Mouse (Mus musculus) thymus, postnatal 10 days (tissue): ENCODE results near the gene Metap1.

Experiments used
- DNase-seq, 2 experiments: peaks; one replicate each; pipeline ENCODE4 v3.0.0; 2021; ENCODE audit warnings: low spot score in 2 of 2

Gene Metap1

DNA sequence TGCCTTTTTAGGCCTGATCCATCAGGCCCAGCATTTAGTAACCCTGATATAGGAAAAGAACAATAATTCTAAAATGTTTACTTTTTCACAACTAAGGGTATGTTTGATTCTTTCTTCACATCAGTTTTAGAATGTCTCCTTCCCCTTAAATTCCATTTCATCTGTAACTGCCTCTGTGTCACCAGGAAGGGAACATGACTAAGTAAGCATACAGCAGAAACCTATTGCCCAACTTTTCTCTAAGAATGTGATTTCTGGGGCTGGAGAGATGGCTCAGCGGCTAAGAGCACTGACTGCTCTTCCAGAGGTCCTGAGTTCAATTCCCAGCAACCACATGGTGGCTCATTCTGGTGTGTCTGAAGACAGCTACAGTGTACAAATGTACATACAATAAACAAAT is 35.1 kb downstream of the Metap1 start:
- no peak for DNase-seq

DNA sequence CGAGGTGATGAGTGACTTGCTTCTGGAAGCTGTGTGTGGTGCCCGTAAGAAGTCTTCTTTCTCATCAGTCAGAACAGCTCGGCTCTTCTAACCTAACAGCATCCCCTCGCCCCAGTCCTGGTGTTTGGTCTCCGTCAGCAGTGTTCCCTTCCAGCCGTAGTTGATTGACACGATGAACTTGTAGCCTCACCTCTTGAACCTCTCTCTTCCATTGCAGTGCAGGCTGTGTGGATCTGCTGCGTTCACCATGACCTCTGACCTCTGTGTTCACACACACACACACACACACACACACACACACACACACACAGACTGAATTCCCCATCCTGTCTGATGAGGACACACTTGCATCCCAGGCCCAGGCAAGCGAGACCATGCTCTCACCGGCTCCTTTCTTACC is 37.1 kb downstream of the Metap1 start:
- DNase-seq: no peak

DNA sequence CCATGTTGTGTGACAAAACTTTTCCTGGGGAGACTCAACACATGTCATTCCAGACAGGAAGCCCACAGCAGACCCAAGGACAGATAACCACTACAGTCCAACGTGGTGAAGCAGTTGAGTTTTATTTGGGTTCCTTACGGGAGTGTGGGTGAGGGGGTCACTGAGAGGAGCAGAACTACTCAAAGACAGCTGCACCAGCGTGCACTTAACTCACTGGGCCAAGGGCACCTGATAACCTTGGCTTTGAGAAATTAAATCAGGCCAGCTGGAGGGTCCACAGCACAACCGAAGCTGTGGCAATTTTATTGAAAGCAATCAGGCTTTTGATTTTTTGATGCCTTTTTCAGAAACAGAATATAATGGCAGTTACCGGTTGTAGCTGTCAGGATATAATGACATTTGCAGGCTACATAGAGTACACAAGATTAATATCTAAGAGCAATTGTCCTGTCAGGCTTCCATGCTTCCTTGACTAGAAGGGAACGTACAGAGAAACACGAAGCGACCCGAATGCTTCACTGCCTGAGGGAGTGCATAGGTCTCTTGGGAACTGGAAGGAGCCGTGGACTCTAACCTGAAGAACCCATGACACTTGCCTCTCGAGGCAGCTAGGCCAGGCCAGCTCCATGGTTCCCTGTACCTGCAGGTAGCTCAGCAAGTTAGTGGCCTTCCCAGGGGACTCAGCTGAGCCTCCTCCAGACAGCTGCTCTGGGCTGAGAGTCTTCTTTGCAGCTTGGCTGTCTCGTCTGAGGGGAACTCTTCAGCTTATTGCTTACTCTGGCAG is 41.0 kb downstream of the Metap1 start:
- DNase-seq: no peak

DNA sequence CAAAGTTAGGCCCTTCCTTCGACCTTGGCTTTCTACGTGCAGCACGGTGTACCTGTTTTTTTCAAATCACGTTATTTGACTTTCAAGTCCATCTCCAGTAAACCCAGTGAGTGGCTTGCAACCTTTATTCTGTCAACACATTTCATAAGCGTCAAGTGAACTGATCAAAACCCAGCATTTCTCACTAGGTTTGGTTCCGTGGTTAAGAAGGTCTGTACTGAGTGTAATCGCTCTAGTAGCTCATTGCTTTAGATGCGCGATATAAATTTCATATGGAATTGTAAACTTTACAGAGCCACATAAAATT is 45.9 kb downstream of the Metap1 start:
- no peak for DNase-seq

DNA sequence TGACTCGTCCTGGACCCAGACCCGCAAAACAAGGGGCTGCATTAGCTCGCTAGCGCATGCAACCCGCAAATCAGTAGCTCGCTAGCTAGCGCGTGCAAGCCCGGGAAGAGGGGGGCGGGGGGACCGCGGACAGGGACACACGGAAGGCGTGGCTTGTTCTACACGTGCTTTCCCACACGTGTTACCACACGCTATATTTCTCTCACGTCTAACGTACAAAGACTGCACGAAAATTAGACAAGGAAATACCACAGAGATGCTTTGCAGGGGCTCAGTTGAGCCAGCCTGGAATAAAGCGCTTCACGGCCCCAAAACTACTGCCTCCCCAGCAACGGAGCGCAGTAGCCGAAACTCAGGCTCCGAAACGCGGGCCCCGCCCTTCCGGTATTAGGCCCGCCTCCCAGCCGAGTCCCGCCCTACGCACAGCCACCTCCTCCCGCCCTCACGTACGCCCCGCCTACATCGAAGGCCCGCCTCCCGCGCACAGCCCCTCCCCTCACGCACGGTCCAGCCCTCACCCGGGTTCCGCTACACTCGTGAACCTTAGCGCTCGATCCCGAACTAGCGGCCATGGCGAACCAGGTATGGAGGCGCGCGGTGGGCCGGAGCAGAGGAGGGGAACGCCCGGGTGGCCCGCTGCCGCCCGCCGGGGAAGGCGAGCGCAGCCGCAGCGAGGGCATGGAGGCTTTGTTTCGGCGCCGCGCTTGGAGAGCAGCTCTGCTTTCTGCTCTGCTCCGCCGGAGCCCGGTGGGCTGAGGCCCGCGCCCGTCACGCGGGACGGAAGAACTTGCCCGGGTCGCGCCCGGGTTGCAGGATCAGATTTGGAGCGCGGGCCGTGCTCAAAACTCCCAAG is 46.5 kb downstream of the Metap1 start, which contains the start of gene Adh5:
Gene Adh5 (plus strand): TSS at position 482 of the 853 bp plus-strand sequence.
- DNase-seq: peak; percentile 90

DNA sequence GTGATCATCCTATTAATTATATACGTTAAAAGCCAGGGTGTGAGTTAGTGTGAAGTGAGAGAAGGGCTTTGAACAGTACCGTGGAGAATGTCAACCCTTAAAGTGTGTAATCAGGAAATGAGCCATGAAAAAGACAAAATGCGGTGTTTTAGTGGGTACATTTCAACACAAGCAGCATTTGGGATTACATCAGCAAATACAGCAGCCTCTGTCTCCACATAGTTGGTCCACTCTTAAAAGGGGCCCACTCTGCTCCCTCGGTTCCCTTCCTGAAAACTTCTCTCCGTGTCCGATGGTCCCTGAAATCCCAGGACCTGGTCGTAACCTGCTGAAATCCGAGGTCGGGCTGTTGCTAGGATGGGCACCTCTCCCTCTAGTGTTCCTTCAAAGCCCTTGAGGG is 47.1 kb downstream of the Metap1 start:
- no peak for DNase-seq

DNA sequence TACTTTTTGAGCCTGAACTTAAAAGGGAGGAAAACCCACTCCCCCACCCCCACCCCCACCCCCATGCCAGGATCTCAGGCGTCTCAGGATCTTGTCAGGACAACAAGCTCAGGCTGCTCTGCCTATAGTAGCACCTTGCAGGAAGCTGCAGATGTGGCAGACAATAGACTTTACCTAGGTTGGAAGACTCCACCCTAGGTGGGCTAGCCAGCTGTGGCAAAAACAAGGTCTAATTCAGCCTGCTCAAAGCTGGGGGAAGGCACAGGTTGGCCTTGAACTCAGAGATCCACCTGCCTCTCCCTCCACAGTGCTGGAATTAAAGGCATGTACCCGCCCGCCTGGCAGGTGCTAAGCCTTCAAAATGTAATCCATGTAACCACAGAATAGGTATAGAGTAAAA is 50.6 kb downstream of the Metap1 start:
- DNase-seq: no peak

DNA sequence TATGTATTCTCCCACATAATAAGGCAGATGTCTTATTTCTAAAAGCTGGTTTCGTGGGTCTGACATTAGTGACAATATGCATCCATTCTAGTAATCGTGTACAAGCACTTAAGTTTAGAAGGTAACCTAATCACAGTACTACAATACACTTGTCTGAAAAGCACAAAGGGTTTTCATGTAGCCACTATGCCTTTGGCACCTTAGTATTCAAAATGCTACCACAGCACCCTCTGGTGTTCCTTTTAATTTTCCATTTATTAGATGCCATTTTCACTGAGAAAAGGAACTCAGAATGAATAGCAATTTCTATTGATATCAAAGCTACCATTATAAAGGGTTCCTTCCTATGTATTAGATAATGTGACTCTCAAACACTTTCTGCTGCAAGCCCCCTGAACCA is 57.5 kb downstream of the Metap1 start:
- no peak for DNase-seq

DNA sequence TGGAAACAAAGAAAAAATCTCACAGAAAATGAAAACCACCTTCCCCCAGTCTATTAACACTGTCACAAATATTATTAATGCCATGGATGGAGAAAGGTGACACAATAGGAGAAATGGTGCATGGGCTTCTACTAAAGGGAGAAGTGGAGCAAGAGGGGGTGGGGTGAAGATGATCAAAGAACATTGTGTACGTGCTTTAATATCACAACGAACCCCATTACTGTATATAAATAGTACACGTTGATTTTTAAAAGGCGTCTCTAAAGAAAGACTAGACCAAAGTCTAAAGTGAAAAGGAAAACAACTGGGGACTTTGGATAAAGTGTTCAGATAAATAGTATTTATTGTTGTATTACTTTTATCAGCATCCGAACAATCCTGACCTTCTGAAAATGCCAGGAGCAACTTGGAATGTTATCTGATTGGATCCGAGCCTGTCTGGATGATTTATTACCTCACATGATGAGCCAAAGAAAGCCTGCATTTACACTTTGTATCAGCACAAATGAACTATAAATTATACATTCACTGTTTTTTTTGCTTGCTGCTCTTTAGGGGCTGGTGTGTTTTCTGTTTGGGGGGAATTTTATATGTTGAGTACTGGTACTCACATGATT is 58.8 kb downstream of the Metap1 start:
- DNase-seq: no peak

DNA sequence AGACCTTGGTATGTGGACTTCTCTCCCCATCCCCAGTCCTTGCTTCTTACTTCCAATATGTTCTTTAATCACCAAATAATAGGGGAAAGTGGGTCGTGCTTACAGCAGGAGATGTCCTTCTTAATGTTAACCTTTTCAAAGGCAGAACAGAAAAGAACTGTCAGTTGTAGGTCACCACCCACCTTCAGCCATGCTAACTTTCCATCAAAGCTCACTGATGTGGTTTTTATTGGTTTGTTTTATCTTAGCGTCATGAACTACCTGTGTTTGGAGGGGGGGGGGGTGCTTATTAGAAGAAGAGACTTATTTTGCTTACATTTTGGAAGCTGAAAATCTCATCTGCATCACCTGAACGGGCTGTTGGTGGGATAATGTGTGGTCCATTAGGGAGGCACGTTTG is 65.1 kb downstream of the Metap1 start:
- DNase-seq: no peak

DNA sequence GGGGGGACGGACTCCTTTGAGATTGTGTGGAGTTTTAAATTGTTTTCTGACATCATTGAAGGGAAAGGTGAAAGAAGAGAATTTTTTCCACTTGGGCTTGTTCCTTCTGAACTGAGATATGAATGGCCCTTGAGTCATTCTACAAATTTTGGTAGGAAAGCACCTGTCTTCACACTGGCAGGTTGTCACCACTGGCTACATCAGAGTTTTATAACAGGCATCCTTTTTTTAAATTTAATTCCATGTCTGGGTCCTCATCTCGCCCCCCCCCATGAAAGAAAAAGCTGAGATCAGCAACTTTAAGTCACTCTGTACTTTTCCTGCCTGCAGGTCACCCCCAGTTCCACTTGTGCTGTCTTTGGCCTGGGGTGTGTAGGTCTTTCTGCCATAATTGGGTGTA is 65.7 kb downstream of the Metap1 start:
- DNase-seq: no peak

DNA sequence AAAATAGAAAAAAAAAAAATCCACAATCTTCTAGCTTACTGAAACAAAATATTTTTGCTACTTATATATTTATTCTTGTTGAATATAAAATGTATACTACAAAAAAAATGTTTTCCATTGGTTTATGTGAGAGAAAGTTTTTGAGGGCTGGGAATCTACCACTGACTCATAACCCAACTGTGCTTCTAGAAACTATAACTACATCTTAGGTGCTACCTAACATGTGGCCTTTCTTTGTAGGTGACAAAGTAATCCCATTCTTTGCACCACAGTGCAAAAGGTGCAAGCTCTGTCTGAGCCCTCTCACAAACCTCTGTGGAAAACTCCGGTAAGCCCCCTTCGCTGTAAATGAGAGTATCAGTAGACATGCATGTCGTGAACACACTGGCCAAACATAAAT is 68.9 kb downstream of the Metap1 start:
- DNase-seq: no peak

DNA sequence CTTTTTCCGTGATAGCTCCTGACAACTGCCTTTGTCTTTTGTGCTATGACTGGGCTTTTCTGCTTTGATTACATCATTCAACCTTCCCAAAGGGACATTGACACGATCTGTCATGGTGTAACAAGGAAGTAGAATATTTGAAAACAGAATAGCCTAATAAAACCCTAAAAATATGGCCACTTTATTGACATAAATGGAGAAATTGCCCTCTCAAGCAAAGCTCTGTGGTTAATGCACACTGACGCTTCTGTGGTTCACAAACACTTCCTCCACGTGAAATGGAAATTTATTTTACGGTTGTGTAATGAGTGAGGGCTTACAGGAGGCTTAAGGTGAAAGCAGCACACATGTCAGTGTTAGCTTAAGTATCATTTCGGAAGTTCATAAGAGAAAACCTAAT is 69.9 kb downstream of the Metap1 start:
- no peak for DNase-seq

DNA sequence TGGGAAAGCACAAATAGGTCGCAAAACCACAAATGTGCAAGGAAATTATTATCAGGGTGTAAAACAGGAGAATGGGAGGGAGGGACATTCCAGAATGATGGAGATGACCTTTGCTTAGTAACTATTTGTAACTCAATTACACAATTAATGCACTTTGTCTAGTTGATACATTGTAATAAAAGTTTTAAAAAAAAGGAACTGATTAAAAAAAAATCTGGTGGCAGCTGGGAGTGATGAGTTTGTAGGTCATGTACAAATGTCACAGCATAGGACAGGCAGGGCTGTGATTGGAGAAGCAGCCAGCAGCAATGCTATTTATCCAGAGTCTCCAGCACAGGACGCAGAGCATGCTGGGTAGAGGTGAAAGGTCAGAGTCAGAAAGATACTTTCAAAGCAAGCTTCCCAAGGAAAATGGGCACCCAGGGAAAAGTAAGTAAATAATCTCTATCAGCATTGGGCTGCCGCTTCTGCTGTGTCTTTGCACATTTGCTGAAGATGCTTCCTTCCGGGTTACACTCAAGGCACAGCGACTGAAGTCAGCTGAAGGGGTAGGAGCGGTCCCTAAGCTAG is 74.1 kb downstream of the Metap1 start, which contains the start of gene Adh4:
Gene Adh4 (plus strand): TSS at position 346 of the 570 bp plus-strand sequence.
- DNase-seq: no peak

DNA sequence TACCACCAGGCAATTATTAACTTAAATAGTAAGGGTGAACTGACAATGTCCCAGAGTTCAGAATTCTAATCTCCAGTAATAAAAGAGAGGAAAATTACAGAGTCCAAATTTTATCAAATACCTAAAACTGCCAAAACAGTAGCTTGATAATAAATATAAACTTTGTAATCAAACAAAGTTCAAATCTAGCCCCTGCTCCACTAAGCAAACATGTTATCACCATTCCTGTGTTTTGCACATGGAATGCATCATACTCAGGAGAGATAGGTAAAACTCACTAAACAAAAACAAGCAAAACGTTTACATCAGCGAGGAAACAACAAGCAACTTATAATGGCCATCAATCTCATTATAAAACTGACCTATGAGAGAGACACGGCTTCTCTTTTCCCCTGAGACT is 79.1 kb downstream of the Metap1 start:
- DNase-seq: no peak

DNA sequence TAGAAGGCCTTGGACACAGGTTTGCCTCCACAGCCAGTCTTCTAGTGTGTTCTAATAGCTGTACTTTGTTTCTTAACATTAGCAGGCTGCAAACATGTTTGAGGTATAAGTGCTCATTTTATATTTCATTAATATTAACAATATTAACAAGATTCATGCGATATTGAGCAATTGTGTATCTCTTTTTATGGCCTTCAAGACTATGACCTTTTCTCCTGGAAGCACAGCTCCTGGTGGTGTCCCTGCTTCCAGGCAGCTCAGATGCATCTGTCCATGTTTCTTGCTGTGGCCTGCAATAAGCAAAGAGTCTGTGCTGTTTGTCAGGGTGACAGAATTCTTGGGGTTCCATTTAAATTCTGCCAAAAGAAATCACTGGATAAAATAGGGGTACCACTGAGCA is 79.7 kb downstream of the Metap1 start:
- no peak for DNase-seq
